Mouse (Mus musculus): Measurements from ENCODE around the gene Trf. TPM values are rescaled to one million over a fixed set of nuclear protein-coding genes. Genes with fewer than 3 reads are reported as not detected.
A peak's percentile ranks its signal among the peaks of the same experiment; 100 is the strongest.
"Not testable (repeated sequence)": the region's sequence is repeated elsewhere in the genome, so short reads cannot be mapped to it uniquely, and the experiment has no call there.

Trf gene
- total and polyA plus RNA-seq, 2 experiments from 2014 or later = 27.9 to 110 TPM

- no peak for TF ChIP-seq EP300 (IDR thresholded peaks at IDR 0.05; ENCODE audit: low read depth)
- TF ChIP-seq CTCF (IDR thresholded peaks at IDR 0.05; ENCODE audit: low read depth) = peak; percentile 71
- ATAC-seq (ENCODE audit: insufficient read depth, low read depth) (peak; percentile 67), DNase-seq (ENCODE audit: low spot score) (peak; percentile 36)
- Histone ChIP-seq H3K4me1 (ENCODE audit: control insufficient read depth, insufficient read depth) (no peaks in the 10 kb centered on the region), H3K27ac (ENCODE audit: low read depth) (no peak overlapping the region), H3K9ac (replicated peaks; ENCODE audit: low read depth, low read length) (no peak overlapping the region), H3K36me3 (replicated peaks; ENCODE audit: control insufficient read depth, insufficient read depth, low read length) (no peaks in the 10 kb centered on the region), H3K4me3 (ENCODE audit: low read depth, low read length) (no peak overlapping the region), H3K4me2 (ENCODE audit: low read depth, low read length) (no peak overlapping the region), H3K9me3 (replicated peaks; ENCODE audit: control insufficient read depth, low read length) (no peaks in the 10 kb centered on the region), H3K27me3 (ENCODE audit: control insufficient read depth, insufficient read depth, low read length) (no peaks in the 10 kb centered on the region)
- 49% methylated on average over 6 of the region's 6 CpGs for WGBS
These were observed 55.3 kb downstream of the Trf start for GRCm38 (mm10) chr9:103174771-103175519.

GRCm38 (mm10) chr9:103168771-103169170 is 61.5 kb downstream of the Trf start:
- Histone ChIP-seq H3K4me3 (ENCODE audit: low read depth, low read length) (no peak overlapping the region), H3K4me1 (ENCODE audit: control insufficient read depth, insufficient read depth) (no peaks in the 10 kb centered on the region), H3K4me2 (ENCODE audit: low read depth, low read length) (no peak overlapping the region), H3K36me3 (replicated peaks; ENCODE audit: control insufficient read depth, insufficient read depth, low read length) (no peaks in the 10 kb centered on the region), H3K27me3 (ENCODE audit: control insufficient read depth, insufficient read depth, low read length) (no peaks in the 10 kb centered on the region), H3K27ac (ENCODE audit: low read depth) (no peak overlapping the region), H3K9me3 (replicated peaks; ENCODE audit: control insufficient read depth, low read length) (no peaks in the 10 kb centered on the region), H3K9ac (replicated peaks; ENCODE audit: low read depth, low read length) (no peak overlapping the region)
- TF ChIP-seq EP300 (IDR thresholded peaks at IDR 0.05; ENCODE audit: low read depth) = no peak
- DNase-seq (ENCODE audit: low spot score) (no peak), ATAC-seq (ENCODE audit: insufficient read depth, low read depth) (no peak)
- 49% methylated on average over 7 of the region's 7 CpGs for WGBS

- TF ChIP-seq EP300 (IDR thresholded peaks at IDR 0.05; ENCODE audit: low read depth) = no peak
- no peak for TF ChIP-seq CTCF (IDR thresholded peaks at IDR 0.05; ENCODE audit: low read depth)
- no peaks in the 10 kb centered on the region for H3K9me3 ChIP-seq (replicated peaks; ENCODE audit: control insufficient read depth, low read length)
- H3K36me3 ChIP-seq (replicated peaks; ENCODE audit: control insufficient read depth, insufficient read depth, low read length) = no peaks in the 10 kb centered on the region
- no peak overlapping the region for H3K4me3 ChIP-seq (ENCODE audit: low read depth, low read length)
- DNase-seq (ENCODE audit: low spot score) = no peak
- H3K4me1 ChIP-seq (ENCODE audit: control insufficient read depth, insufficient read depth) = no peaks in the 10 kb centered on the region
- no peaks in the 10 kb centered on the region for H3K27me3 ChIP-seq (ENCODE audit: control insufficient read depth, insufficient read depth, low read length)
- WGBS = 84% methylated on average over 6 of the region's 6 CpGs
- no peak overlapping the region for H3K9ac ChIP-seq (replicated peaks; ENCODE audit: low read depth, low read length)
- H3K4me2 ChIP-seq (ENCODE audit: low read depth, low read length) = no peak overlapping the region
- H3K27ac ChIP-seq (ENCODE audit: low read depth) = no peak overlapping the region
- ATAC-seq (ENCODE audit: insufficient read depth, low read depth) = no peak
These were observed 62.2 kb downstream of the Trf start for GRCm38 (mm10) chr9:103168046-103168445.

- 80% methylated on average over 15 of the region's 15 CpGs for WGBS
- no peak for DNase-seq (ENCODE audit: low spot score)
- no peaks in the 10 kb centered on the region for H3K4me1 ChIP-seq (ENCODE audit: control insufficient read depth, insufficient read depth)
- H3K4me2 ChIP-seq (ENCODE audit: low read depth, low read length) = no peak overlapping the region
- H3K36me3 ChIP-seq (replicated peaks; ENCODE audit: control insufficient read depth, insufficient read depth, low read length) = no peaks in the 10 kb centered on the region
- no peaks in the 10 kb centered on the region for H3K9me3 ChIP-seq (replicated peaks; ENCODE audit: control insufficient read depth, low read length)
- H3K27me3 ChIP-seq (ENCODE audit: control insufficient read depth, insufficient read depth, low read length) = no peaks in the 10 kb centered on the region
- no peak for ATAC-seq (ENCODE audit: insufficient read depth, low read depth)
- TF ChIP-seq CTCF (IDR thresholded peaks at IDR 0.05; ENCODE audit: low read depth) = no peak
- no peak for TF ChIP-seq EP300 (IDR thresholded peaks at IDR 0.05; ENCODE audit: low read depth)
- no peak overlapping the region for H3K4me3 ChIP-seq (ENCODE audit: low read depth, low read length)
- no peak overlapping the region for H3K27ac ChIP-seq (ENCODE audit: low read depth)
- H3K9ac ChIP-seq (replicated peaks; ENCODE audit: low read depth, low read length) = no peak overlapping the region
These were observed 66.4 kb downstream of the Trf start for GRCm38 (mm10) chr9:103163806-103164205.

GRCm38 (mm10) chr9:103155158-103155557 is 75.1 kb downstream of the Trf start:
- not testable (repeated sequence) for DNase-seq (ENCODE audit: low spot score); H3K27me3 ChIP-seq (ENCODE audit: control insufficient read depth, insufficient read depth, low read length); H3K27ac ChIP-seq (ENCODE audit: low read depth); H3K9me3 ChIP-seq (replicated peaks; ENCODE audit: control insufficient read depth, low read length); H3K4me3 ChIP-seq (ENCODE audit: low read depth, low read length); ATAC-seq (ENCODE audit: insufficient read depth, low read depth); H3K4me2 ChIP-seq (ENCODE audit: low read depth, low read length); H3K9ac ChIP-seq (replicated peaks; ENCODE audit: low read depth, low read length); H3K4me1 ChIP-seq (ENCODE audit: control insufficient read depth, insufficient read depth); H3K36me3 ChIP-seq (replicated peaks; ENCODE audit: control insufficient read depth, insufficient read depth, low read length)
- 82% methylated on average over 7 of the region's 7 CpGs for WGBS

GRCm38 (mm10) chr9:103154568-103154967 is 75.7 kb downstream of the Trf start:
- WGBS = 69% methylated on average over 2 of the region's 2 CpGs
- H3K4me3 ChIP-seq (ENCODE audit: low read depth, low read length) = no peak overlapping the region
- H3K9me3 ChIP-seq (replicated peaks; ENCODE audit: control insufficient read depth, low read length) = no peaks in the 10 kb centered on the region
- ATAC-seq (ENCODE audit: insufficient read depth, low read depth) = no peak
- H3K4me1 ChIP-seq (ENCODE audit: control insufficient read depth, insufficient read depth) = no peaks in the 10 kb centered on the region
- no peak overlapping the region for H3K9ac ChIP-seq (replicated peaks; ENCODE audit: low read depth, low read length)
- TF ChIP-seq EP300 (IDR thresholded peaks at IDR 0.05; ENCODE audit: low read depth) (no peak), CTCF (IDR thresholded peaks at IDR 0.05; ENCODE audit: low read depth) (no peak)
- H3K4me2 ChIP-seq (ENCODE audit: low read depth, low read length) = no peak overlapping the region
- DNase-seq (ENCODE audit: low spot score) = no peak
- no peak overlapping the region for H3K27ac ChIP-seq (ENCODE audit: low read depth)
- H3K36me3 ChIP-seq (replicated peaks; ENCODE audit: control insufficient read depth, insufficient read depth, low read length) = no peaks in the 10 kb centered on the region
- H3K27me3 ChIP-seq (ENCODE audit: control insufficient read depth, insufficient read depth, low read length) = no peaks in the 10 kb centered on the region

Other genes starting within 250 kb of the Trf start
- gene Slco2a1, start 241.7 kb downstream of the Trf start, total RNA-seq (2014; rRNA removed; ENCODE audit: low replicate concordance) = 10.2 and 15.1 TPM in 2 replicates
- gene Slco2a1, start 241.7 kb downstream of the Trf start, polyA plus RNA-seq (2015; fragmentation: Nextera tagmentation; extraction: Ambion mirVana) = 5.2 and 5.7 TPM in 2 replicates
- 1.7 and 1.9 TPM in 2 replicates for gene Rab6b, start 118.7 kb downstream of the Trf start, total RNA-seq (2014; rRNA removed; ENCODE audit: low replicate concordance)
- gene Rab6b, start 118.7 kb downstream of the Trf start, polyA plus RNA-seq (2015; fragmentation: Nextera tagmentation; extraction: Ambion mirVana) = 1.9 and 2.1 TPM in 2 replicates
- 33.5 and 35.6 TPM in 2 replicates for gene Srprb, start 28.3 kb downstream of the Trf start, total RNA-seq (2014; rRNA removed; ENCODE audit: low replicate concordance)
- gene Srprb, start 28.3 kb downstream of the Trf start, polyA plus RNA-seq (2015; fragmentation: Nextera tagmentation; extraction: Ambion mirVana) = 29.4 and 30.2 TPM in 2 replicates
- 3.0 TPM in 1 of 2 replicates, not detected in the other for gene Gm20425, start 137 bp downstream of the Trf start, total RNA-seq (2014; rRNA removed; ENCODE audit: low replicate concordance)
- 3.9 and 4.2 TPM in 2 replicates for gene Gm20425, start 137 bp downstream of the Trf start, polyA plus RNA-seq (2015; fragmentation: Nextera tagmentation; extraction: Ambion mirVana)
- gene 1300017J02Rik, start 74.6 kb upstream of the Trf start, total RNA-seq (2014; rRNA removed; ENCODE audit: low replicate concordance) = not detected in 2 replicates
- 1.3 and 1.4 TPM in 2 replicates for gene 1300017J02Rik, start 74.6 kb upstream of the Trf start, polyA plus RNA-seq (2015; fragmentation: Nextera tagmentation; extraction: Ambion mirVana)
- gene Topbp1, start 74.8 kb upstream of the Trf start, total RNA-seq (2014; rRNA removed; ENCODE audit: low replicate concordance) = 29.7 and 33.9 TPM in 2 replicates
- 14.2 and 15.0 TPM in 2 replicates for gene Topbp1, start 74.8 kb upstream of the Trf start, polyA plus RNA-seq (2015; fragmentation: Nextera tagmentation; extraction: Ambion mirVana)
- gene Cdv3, start 135.4 kb upstream of the Trf start, total RNA-seq (2014; rRNA removed; ENCODE audit: low replicate concordance) = 81.1 and 152 TPM in 2 replicates
- gene Cdv3, start 135.4 kb upstream of the Trf start, polyA plus RNA-seq (2015; fragmentation: Nextera tagmentation; extraction: Ambion mirVana) = 55.7 and 63.0 TPM in 2 replicates
- not detected in 2 replicates for gene Bfsp2, start 250.0 kb upstream of the Trf start, total RNA-seq (2014; rRNA removed; ENCODE audit: low replicate concordance)
- 1.7 and 2.3 TPM in 2 replicates for gene Bfsp2, start 250.0 kb upstream of the Trf start, polyA plus RNA-seq (2015; fragmentation: Nextera tagmentation; extraction: Ambion mirVana)

Data from heart, postnatal 0 days (tissue).